Mouse (Mus musculus): Measurements from ENCODE around the gene Rimbp3. TPM values are rescaled to one million over a fixed set of nuclear protein-coding genes. Genes with fewer than 3 reads are reported as not detected.
"Not testable (repeated sequence)": the region's sequence is repeated elsewhere in the genome, so short reads cannot be mapped to it uniquely, and the experiment has no call there.

Gene Rimbp3
- 0.18 and 0.49 TPM in 2 replicates for polyA plus RNA-seq (2016; fragmentation: Nextera tagmentation; extraction: Ambion mirVana)

DNA sequence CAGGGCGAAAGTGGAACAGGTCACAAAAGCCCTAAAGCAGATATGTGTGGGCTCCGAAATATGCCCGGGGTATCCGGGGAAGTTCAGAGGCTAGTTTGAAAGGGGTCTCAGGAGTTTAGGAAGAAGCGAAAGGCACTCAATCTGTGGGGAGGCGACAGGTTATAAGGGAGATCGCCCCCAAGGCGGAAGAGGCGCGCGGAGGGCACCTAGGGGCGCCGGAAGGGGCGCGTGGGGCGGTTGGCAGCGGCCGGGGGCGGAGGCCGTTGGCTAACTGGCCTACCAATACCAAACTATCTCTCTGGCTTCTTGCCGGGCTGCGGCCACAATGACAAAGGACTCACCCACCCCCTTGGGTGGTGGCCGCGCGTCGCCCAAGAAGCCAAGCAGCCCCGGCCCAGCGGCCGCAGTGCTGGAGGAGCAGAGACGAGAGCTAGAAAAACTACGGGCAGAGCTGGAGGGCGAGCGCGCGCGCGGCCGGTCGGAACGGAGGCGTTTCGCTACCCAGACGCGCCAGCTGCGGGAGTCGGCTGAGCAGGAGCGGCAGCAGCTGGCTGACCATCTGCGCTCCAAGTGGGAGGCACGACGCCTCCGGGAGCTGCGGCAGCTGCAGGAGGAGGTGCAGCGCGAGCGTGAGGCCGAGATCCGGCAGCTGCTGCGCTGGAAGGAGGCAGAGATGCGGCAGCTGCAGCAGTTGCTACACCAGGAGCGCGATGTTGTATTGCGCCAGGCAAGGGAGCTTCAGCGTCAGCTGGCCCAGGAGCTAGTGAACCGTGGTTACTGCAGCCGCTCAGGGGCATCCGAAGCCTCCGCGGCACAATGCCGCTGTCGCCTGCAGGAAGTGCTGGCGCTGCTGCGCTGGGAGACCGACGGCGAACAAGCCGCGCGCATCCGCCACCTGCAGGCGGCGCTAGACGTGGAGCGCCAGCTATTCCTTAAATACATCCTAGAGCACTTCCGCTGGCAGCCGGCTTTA is at the start of gene Rimbp3:
Gene Rimbp3 (plus strand): TSS at position 215 of the 973 bp plus-strand sequence.
- under 1% methylated on average over 85 of the region's 85 CpGs for WGBS
- Histone ChIP-seq H3K36me3 (no peaks in the 10 kb centered on the region), H3K27me3 (ENCODE audit: low read depth, poor library complexity, severe bottlenecking) (peaks cover 53% of the 10 kb centered on the region), H3K9me3 (replicated peaks) (no peaks in the 10 kb centered on the region), H3K4me3 (peak within 1 kb of the TSS; percentile 73), H3K27ac (peak within 1 kb of the TSS; percentile 87), H3K4me1 (peaks cover 28% of the 10 kb centered on the region)
- DNase-seq (ENCODE audit: low spot score) = peak; percentile 89

DNA sequence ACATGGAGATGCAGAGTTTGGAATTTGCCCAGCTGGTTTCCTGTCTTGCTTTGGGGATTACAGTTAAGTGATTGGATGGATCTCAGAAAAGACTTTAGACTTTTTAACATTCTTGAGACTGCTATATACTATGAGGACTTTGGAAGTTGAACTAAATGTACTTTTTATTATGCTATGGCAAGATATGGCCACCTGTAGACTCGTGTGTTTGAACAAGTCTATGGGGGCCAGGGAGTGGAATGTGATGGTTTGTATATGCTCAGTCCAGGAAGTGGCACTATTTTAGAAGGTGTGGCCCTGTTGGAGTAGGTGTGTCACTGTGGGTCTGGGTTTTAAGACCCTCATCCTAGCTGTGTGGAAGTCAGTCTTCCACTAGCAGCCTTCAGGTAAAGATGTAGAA is 42.9 kb upstream of the Rimbp3 start:
- not testable (repeated sequence) for H3K27me3 ChIP-seq (ENCODE audit: low read depth, poor library complexity, severe bottlenecking); H3K27ac ChIP-seq; DNase-seq (ENCODE audit: low spot score); H3K9me3 ChIP-seq (replicated peaks); H3K4me1 ChIP-seq; H3K4me3 ChIP-seq
- 94% methylated on average over 1 of the region's 1 CpGs for WGBS
- H3K36me3 ChIP-seq = peaks cover 90% of the 10 kb centered on the region

DNA sequence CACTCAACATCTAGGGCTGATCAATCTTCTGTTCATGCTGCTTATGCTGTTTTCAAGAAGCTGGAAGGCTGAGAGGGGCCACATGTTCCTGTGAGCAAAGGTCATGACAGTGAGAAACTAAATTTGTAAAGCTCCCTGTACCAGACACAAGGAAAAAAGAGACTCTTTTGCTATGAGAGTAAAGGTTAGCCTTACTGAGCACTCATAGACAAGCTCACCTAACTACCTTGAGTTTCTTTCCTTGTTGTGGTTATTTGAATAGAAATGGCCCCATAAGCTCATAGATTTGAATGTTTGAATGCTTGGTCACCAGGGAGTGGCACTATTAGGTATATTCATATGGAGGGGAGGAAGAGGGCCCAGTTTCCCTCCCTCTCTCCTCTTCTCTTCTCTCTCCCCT is 41.2 kb upstream of the Rimbp3 start:
- peaks cover 86% of the 10 kb centered on the region for H3K36me3 ChIP-seq

DNA sequence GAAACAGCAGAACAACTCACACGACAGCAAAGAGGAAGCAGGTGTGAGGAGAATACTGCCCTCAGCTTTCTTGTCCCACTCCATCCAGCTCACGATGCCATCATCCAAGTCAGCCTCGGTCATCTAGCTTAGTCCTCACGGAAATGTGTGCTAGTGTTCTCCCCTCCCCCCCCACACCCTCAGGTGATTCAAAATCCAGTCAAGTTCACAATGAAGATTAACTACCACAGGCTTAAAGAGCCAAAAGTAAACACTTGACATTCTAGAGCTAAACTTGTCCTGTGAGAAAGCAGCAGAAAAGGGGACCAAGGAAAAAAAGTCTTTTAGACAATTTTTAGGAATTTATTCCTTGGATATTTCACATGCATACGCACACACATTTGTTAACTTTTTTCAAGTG is 40.4 kb upstream of the Rimbp3 start:
- H3K36me3 ChIP-seq = peaks cover 87% of the 10 kb centered on the region
- H3K4me1 ChIP-seq = no peaks in the 10 kb centered on the region
- no peaks in the 10 kb centered on the region for H3K9me3 ChIP-seq (replicated peaks)
- no peak overlapping the region for H3K4me3 ChIP-seq
- no peak overlapping the region for H3K27ac ChIP-seq
- no peaks in the 10 kb centered on the region for H3K27me3 ChIP-seq (ENCODE audit: low read depth, poor library complexity, severe bottlenecking)
- 90% methylated on average over 5 of the region's 5 CpGs for WGBS
- DNase-seq (ENCODE audit: low spot score) = no peak

More for the DNA sequence above, 41.2 kb upstream of the Rimbp3 start:
- Histone ChIP-seq H3K4me1 (no peaks in the 10 kb centered on the region), H3K9me3 (replicated peaks) (no peaks in the 10 kb centered on the region), H3K27ac (no peak overlapping the region), H3K27me3 (ENCODE audit: low read depth, poor library complexity, severe bottlenecking) (no peaks in the 10 kb centered on the region), H3K4me3 (no peak overlapping the region)
- no peak for DNase-seq (ENCODE audit: low spot score)

DNA sequence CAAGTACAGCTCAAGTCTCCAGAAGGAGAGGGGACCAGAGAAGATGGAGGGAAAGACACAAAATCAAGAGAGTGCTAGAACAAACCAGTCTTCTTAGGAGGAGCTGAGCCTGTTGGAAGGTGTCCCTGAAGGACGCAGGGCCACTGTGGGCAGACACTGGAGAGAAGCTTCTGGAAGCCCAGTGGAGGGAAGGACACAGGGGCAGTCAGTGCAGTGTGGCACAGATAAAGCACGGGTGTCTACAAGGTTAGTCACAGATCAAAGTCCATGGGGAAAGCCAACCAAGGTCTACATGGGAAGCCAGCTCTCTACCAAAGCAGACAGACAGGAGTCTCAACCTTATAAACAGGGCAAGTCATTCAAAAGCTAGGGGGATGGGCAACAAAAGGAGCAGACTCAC is 32.6 kb upstream of the Rimbp3 start:
- Histone ChIP-seq H3K27me3 (ENCODE audit: low read depth, poor library complexity, severe bottlenecking) (no peaks in the 10 kb centered on the region), H3K4me1 (no peaks in the 10 kb centered on the region), H3K36me3 (peaks cover 78% of the 10 kb centered on the region), H3K27ac (no peak overlapping the region), H3K4me3 (no peak overlapping the region), H3K9me3 (replicated peaks) (no peaks in the 10 kb centered on the region)
- 88% methylated on average over 2 of the region's 2 CpGs for WGBS
- DNase-seq (ENCODE audit: low spot score) = no peak

DNA sequence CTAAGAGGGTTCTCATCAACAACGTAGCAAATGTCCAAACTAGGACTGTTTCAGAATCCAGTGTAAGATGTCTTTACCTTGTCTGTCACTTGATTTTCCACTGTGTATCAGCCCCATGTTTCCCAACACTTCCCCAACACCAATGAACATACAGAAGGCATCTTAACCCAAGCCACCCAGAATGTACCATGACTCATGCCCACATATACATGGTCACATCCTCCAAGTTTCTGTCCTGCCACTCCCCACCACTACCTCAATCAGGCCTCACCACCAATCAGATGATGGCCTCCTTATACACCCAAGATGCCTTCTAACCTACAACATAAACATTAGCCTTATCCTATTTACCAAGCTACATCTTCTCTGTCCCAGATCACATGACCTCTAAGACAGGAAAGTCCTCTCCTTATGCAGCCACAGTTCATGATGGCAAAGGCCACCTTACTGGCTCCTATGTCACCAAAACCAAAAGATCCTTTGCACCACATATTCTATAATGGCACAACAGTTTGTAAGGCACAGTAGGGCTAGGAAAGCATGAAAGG is 30.7 kb upstream of the Rimbp3 start:
- DNase-seq (ENCODE audit: low spot score) = no peak
- WGBS = 97% methylated on average over 1 of the region's 1 CpGs
- no peak overlapping the region for H3K4me3 ChIP-seq
- H3K27ac ChIP-seq = no peak overlapping the region
- H3K27me3 ChIP-seq (ENCODE audit: low read depth, poor library complexity, severe bottlenecking) = no peaks in the 10 kb centered on the region
- H3K4me1 ChIP-seq = no peaks in the 10 kb centered on the region
- H3K9me3 ChIP-seq (replicated peaks) = no peaks in the 10 kb centered on the region
- peaks cover 65% of the 10 kb centered on the region for H3K36me3 ChIP-seq

DNA sequence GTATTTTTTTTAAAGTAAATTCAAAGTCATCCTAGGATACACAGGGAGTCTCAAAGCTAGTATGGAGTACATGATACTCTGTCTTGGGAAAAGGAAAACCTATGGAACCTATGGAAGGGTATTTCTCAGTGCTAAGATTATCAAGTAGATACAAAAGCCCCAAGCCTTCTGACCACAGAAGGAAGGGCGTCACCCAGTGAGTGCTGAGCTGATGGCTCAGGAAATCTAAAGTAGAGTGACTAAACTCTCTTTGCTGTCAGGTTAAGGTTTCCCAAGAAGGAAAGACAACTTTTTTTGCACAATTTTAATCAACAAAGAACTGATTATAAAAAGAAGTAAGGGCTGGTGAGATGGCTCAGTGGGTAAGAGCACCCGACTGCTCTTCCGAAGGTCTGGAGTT is 28.7 kb upstream of the Rimbp3 start:
- H3K4me3 ChIP-seq = no peak overlapping the region
- H3K27ac ChIP-seq = no peak overlapping the region
- no peaks in the 10 kb centered on the region for H3K9me3 ChIP-seq (replicated peaks)
- peaks cover 59% of the 10 kb centered on the region for H3K36me3 ChIP-seq
- no peaks in the 10 kb centered on the region for H3K27me3 ChIP-seq (ENCODE audit: low read depth, poor library complexity, severe bottlenecking)
- 96% methylated on average over 3 of the region's 3 CpGs for WGBS
- H3K4me1 ChIP-seq = no peaks in the 10 kb centered on the region
- DNase-seq (ENCODE audit: low spot score) = no peak

DNA sequence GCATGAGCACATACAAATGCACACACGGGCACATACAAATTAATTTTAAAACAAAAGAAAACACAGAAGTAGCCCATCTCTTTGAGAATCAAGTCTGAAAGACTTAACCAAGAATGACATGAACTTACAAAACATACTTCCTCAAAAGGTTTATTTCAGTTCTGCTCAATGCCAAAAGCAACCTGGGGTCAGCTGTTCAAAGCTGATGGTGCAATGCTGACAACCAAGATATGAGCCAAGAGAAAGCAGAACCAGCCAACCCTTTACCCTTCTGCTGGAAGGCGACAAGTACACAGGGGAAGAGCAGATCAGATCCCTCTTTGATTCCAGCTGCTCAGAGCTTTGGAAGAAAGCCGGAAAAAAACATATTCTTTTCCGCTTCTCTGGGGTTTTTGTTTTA is 27.0 kb upstream of the Rimbp3 start:
- peaks cover 59% of the 10 kb centered on the region for H3K36me3 ChIP-seq
- H3K4me1 ChIP-seq = no peaks in the 10 kb centered on the region
- whole genome bisulfite sequencing = 94% methylated on average over 4 of the region's 4 CpGs
- H3K4me3 ChIP-seq = no peak overlapping the region
- no peak for DNase-seq (ENCODE audit: low spot score)
- no peak overlapping the region for H3K27ac ChIP-seq
- no peaks in the 10 kb centered on the region for H3K9me3 ChIP-seq (replicated peaks)
- no peaks in the 10 kb centered on the region for H3K27me3 ChIP-seq (ENCODE audit: low read depth, poor library complexity, severe bottlenecking)

DNA sequence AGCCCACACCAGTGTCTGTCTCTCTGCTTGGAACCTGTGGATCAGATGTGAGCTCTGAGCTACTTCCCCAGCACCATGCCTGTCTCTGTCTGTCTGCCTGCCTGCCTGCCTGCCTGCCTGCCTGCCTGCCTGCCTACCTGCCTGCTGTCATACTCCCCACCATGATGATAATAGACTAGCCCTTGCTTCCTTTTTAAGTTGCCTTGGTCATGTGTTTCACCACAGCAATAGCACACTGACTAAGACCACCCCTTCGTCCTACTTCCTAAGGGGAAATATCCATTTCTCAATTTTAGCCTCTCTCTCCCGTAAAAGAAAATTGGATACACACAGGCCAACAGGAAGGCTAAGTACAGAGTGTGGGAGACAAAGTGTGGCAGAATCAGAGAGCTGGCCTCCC is 26.3 kb upstream of the Rimbp3 start:
- DNase-seq (ENCODE audit: low spot score) = no peak
- peaks cover 62% of the 10 kb centered on the region for H3K36me3 ChIP-seq
- H3K27me3 ChIP-seq (ENCODE audit: low read depth, poor library complexity, severe bottlenecking) = no peaks in the 10 kb centered on the region
- no peaks in the 10 kb centered on the region for H3K9me3 ChIP-seq (replicated peaks)
- no peak overlapping the region for H3K27ac ChIP-seq
- no peak overlapping the region for H3K4me3 ChIP-seq
- H3K4me1 ChIP-seq = no peaks in the 10 kb centered on the region
- 86% methylated on average over 2 of the region's 2 CpGs for whole genome bisulfite sequencing

DNA sequence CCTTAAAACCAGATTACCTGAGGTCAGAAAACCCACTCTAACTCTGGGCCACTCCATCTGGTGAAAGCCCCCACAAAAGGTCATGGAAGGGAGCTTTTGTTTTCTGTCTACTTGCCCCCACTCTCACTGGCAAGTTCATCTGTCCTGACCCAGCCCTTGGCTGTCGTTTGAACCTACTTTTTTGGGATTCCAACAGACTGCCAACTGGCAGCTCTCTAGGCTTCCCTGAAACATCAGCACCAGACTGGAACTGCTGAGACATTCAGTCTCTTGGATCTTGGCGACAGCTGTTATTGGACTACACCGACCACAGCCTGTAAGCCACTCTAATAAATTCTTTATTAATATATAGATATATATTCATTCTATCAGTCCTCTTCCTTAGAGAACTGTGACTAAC is 25.4 kb upstream of the Rimbp3 start:
- 87% methylated on average over 3 of the region's 3 CpGs for WGBS
- no peak overlapping the region for H3K27ac ChIP-seq
- H3K36me3 ChIP-seq = peaks cover 63% of the 10 kb centered on the region
- H3K4me3 ChIP-seq = no peak overlapping the region
- no peak for DNase-seq (ENCODE audit: low spot score)
- H3K27me3 ChIP-seq (ENCODE audit: low read depth, poor library complexity, severe bottlenecking) = no peaks in the 10 kb centered on the region
- H3K9me3 ChIP-seq (replicated peaks) = no peaks in the 10 kb centered on the region
- no peaks in the 10 kb centered on the region for H3K4me1 ChIP-seq

DNA sequence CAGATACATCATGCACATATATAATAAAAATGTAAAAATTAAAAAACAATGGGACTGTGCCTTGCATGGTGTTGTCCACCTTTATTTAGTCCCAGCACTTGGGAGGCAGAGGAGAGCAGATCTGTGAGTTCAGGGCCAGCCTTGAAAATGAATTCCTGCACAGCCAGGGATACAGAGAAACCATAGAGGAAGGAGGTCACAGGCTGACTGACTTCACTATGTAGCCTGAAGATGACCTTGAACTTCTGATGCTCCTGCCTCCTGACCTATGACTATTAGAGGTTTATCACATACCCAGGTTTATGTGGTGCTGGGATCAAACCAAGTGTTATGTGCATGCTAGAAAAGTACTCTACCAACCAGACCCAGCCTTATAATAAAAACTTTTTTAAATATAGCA is 22.9 kb upstream of the Rimbp3 start:
- no peak for DNase-seq (ENCODE audit: low spot score)
- Histone ChIP-seq H3K27ac (no peak overlapping the region), H3K9me3 (replicated peaks) (no peaks in the 10 kb centered on the region), H3K4me3 (no peak overlapping the region), H3K4me1 (no peaks in the 10 kb centered on the region), H3K27me3 (ENCODE audit: low read depth, poor library complexity, severe bottlenecking) (no peaks in the 10 kb centered on the region), H3K36me3 (peaks cover 59% of the 10 kb centered on the region)

DNA sequence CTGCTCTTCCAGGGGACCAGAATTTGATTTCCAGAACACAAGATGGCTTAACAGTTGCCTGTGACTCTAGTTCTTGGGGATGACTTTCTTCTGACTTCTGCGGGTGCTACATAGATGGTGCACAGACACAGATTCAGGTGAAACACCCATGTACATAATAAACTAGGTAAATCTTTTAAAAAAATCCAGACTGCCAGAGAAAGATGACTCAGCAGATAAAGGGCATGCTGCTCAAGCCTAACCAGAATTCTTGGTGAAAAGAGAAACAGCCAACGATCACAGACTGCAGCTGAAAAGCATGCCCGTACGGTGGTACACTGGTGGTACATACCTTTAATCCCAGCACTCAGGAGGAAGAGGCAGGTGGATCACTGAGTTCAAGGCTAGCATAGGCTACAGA is 14.6 kb upstream of the Rimbp3 start:
- Histone ChIP-seq H3K4me1 (no peaks in the 10 kb centered on the region), H3K27ac (no peak overlapping the region), H3K36me3 (peaks cover 77% of the 10 kb centered on the region), H3K4me3 (no peak overlapping the region), H3K9me3 (replicated peaks) (no peaks in the 10 kb centered on the region), H3K27me3 (ENCODE audit: low read depth, poor library complexity, severe bottlenecking) (no peaks in the 10 kb centered on the region)
- no peak for DNase-seq (ENCODE audit: low spot score)
- whole genome bisulfite sequencing = 96% methylated on average over 4 of the region's 4 CpGs

DNA sequence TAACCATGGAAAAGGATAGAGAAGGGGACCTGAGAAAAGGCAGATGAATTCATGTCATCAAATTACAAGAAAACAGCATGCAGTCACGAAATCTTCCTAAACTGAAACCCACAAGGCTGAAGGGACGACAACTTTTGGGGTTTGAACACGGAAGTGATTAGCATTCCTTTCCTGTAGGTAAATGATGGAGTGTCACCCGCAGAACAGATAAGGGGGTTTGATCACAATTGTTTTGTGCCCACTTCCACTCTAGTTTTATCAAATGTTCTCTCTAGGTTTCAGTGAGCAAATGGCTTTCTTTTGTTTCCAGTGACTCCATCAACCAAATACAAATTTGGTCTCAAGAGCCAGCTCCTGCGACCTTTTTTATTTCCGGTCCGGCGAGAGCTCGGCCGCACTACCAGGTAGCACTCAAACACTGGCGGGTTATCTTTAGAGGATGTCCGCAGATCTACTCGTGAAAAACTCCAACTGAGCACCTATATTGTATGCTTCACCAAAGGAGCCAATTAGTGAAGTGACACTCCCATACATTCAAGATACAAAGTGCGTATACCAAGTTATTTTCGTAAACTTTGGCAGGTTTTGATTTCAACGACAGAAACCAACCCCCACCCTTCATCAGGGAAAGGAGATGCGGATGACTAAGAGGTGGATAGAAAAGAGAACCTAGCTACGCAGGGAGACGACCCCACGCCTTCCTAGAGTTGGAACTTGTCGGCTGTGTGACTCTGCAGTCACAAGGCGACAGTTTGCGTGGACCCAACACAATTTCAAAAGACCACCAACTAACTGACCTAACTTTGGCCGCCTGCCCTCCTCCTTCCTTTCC is 8.1 kb upstream of the Rimbp3 start:
- Histone ChIP-seq H3K27me3 (ENCODE audit: low read depth, poor library complexity, severe bottlenecking) (no peaks in the 10 kb centered on the region), H3K4me3 (peak overlapping the region; percentile 100), H3K36me3 (peaks cover 30% of the 10 kb centered on the region), H3K4me1 (peaks cover 13% of the 10 kb centered on the region), H3K9me3 (replicated peaks) (no peaks in the 10 kb centered on the region), H3K27ac (peak overlapping the region; percentile 99)
- 9% methylated on average over 24 of the region's 24 CpGs for WGBS
- DNase-seq (ENCODE audit: low spot score) = no peak

Measured in limb, embryonic 10.5 days (tissue).